18 mouse cellular contexts compared by ENCODE assay signal in the genomic region with DNA sequence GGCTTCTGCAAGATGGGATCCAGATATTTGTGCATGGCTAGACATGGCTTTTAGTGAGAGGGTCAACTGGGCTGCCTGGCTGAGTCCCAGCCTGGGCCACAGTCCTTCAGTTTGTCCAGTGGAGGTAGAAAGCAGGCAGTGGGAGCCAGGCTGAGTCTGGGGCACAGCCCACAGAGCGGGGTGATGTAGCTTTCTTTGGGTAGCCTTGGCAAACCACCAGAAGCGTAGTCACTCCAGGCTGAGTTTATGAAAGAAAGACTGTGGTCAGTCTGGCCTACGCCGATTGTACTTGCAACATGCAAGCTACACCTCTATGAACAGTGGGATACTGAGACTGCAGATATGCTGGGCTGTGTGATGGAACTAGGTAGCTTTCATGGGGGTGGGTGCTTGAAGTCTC.
"Had no signal": no experiment of that assay in that cellular context is flagged by ENCODE, and none has a peak within 500 bp of the region (broad histone marks: within the 10 kb centered on the region; RNA-seq: fewer than 3 reads in every experiment).

No protein-coding gene starts in this region.

- DNase-seq: lung, embryonic 14.5 days; lung, postnatal 10 days; lung, postnatal 4 days; midbrain, embryonic 14.5 days; retina, postnatal 1 day; right cerebral cortex, adult 18-20 months; right cerebral cortex, postnatal 25 days; right cerebral cortex, postnatal 4 days; spleen, adult 18-20 months; thymus, adult 18-20 months; thymus, postnatal 14 days; thymus, postnatal 36 days had no signal

- H3K27ac ChIP-seq: midbrain, embryonic 10.5 days; midbrain, embryonic 12.5 days; neural tube, embryonic 13.5 days; neural tube, embryonic 15.5 days had no signal

- H3K27me3 ChIP-seq: midbrain, embryonic 12.5 days; neural tube, embryonic 13.5 days; neural tube, embryonic 15.5 days had no signal

- ATAC-seq: midbrain, embryonic 16.5 days had no signal

- H3K4me1 ChIP-seq: midbrain, embryonic 10.5 days; neural tube, embryonic 15.5 days had no signal

- H3K4me3 ChIP-seq: midbrain, embryonic 10.5 days; midbrain, embryonic 12.5 days; myocyte; neural tube, embryonic 13.5 days; neural tube, embryonic 15.5 days had no signal
